Mouse (Mus musculus) hindbrain, embryonic 11.5 days (tissue): ENCODE results near the gene Iqcg. TPM values are rescaled to one million over a fixed set of nuclear protein-coding genes. Genes with fewer than 3 reads are reported as not detected.

Experiments
- ATAC-seq: fragments of 200-750 bp; cut with Nextera tagmentation; 2 replicates; pipeline ENCODE4 v1.8.0; 2017; ENCODE audit warnings: mild to moderate bottlenecking, moderate TSS enrichment, moderate library complexity; ENCODE audit not compliant: low FRiP score
- DNase-seq: peaks from one replicate; pipeline ENCODE4 v3.0.0-alpha.2; 2015; ENCODE audit warnings: low spot score
- H3K27ac ChIP-seq: fragments of 300-500 bp; sonication (generic); 2 replicates; pipeline ENCODE4 v1.5.1; 2014; ENCODE audit warnings: mild to moderate bottlenecking, low read depth, low read length
- H3K27me3 ChIP-seq: fragments of 300-500 bp; sonication (generic); 2 replicates; pipeline ENCODE4 v1.6.1; 2014; ENCODE audit warnings: mild to moderate bottlenecking, low read length, moderate library complexity, mixed read lengths; ENCODE audit not compliant: control insufficient read depth, insufficient read depth
- H3K36me3 ChIP-seq: fragments of 300-500 bp; sonication (generic); 2 replicates; pipeline ENCODE4 v1.6.1; 2014; ENCODE audit warnings: mild to moderate bottlenecking, low read length, moderate library complexity, mixed read lengths; ENCODE audit not compliant: control insufficient read depth, insufficient read depth
- H3K4me1 ChIP-seq: fragments of 300-500 bp; sonication (generic); replicated peaks from 2 replicates; pipeline ENCODE4 v1.6.1; 2014; ENCODE audit warnings: low read length, mixed read lengths; ENCODE audit not compliant: control insufficient read depth, insufficient read depth
- H3K4me2 ChIP-seq: fragments of 300-500 bp; sonication (generic); replicated peaks from 2 replicates; pipeline ENCODE4 v1.6.1; 2014; ENCODE audit warnings: mild to moderate bottlenecking, low read depth, low read length
- H3K4me3 ChIP-seq: fragments of 300-500 bp; sonication (generic); 2 replicates; pipeline ENCODE4 v1.5.1; 2014; ENCODE audit warnings: low read depth, low read length
- H3K9ac ChIP-seq: fragments of 300-500 bp; sonication (generic); 2 replicates; pipeline ENCODE4 v1.6.1; 2014; ENCODE audit warnings: low read depth, low read length
- H3K9me3 ChIP-seq: fragments of 300-500 bp; sonication (generic); 2 replicates; pipeline ENCODE4 v1.6.1; 2016; ENCODE audit warnings: low read length; ENCODE audit not compliant: control insufficient read depth
- WGBS: fragments of 180-500 bp; shearing (Covaris S2); extraction: QIAGEN DNeasy Blood & Tissue Kit; methylation state at CpG from one replicate; pipeline ENCODE4 v1.1.7; 2014; 5-methylcytosine and 5-hydroxymethylcytosine counted together
- polyA plus RNA-seq: library from polyadenylated mRNA; unstranded; fragments of >200 nt; fragmentation: Nextera tagmentation; extraction: Ambion mirVana; gene quantifications from 2 replicates; pipeline ENCODE4 v1.2.1, GENCODE M21; 2014

Iqcg gene
- polyA plus RNA-seq, 1 experiment from 2014 or later = 7.7 TPM

GRCm38 (mm10) chr16:33072871-33073557 lies 17.0 kb upstream of the Iqcg start:
- Histone ChIP-seq H3K4me1 (no peaks in the 10 kb centered on the region), H3K27ac (no peak overlapping the region), H3K4me2 (no peak overlapping the region), H3K9ac (no peak overlapping the region), H3K27me3 (no peaks in the 10 kb centered on the region), H3K9me3 (no peaks in the 10 kb centered on the region), H3K36me3 (no peaks in the 10 kb centered on the region), H3K4me3 (no peak overlapping the region)
- DNase-seq (no peak), ATAC-seq (no peak)
- 90% methylated on average over 6 of the region's 6 CpGs for WGBS

DNA sequence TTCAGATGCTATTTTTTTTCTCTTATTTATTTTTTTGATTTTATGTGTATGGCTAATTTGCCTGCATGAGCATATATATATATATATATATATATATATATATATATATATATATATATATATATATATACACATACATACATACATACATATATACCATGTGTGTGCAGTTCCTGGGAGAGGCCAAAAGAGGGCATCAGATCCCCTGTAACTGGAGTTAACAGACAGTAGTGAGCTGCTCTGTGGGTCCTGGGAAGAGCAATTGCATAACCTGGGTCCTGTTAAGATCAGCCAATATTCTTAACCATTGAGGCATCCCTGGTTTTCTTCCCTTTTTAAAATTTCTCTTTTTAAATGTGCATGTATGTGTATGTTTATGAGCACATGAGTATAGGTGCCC lies 14.9 kb upstream of the Iqcg start:
- H3K4me1 ChIP-seq = no peaks in the 10 kb centered on the region
- no peaks in the 10 kb centered on the region for H3K9me3 ChIP-seq
- no peak overlapping the region for H3K4me2 ChIP-seq
- no peaks in the 10 kb centered on the region for H3K27me3 ChIP-seq
- no peak for ATAC-seq
- H3K27ac ChIP-seq = no peak overlapping the region
- no peak overlapping the region for H3K9ac ChIP-seq
- H3K4me3 ChIP-seq = no peak overlapping the region
- H3K36me3 ChIP-seq = no peaks in the 10 kb centered on the region
- no peak for DNase-seq

- H3K4me1 ChIP-seq = peaks cover 6% of the 10 kb centered on the region; the same call in 1 of the 2 replicates
- 66% methylated on average over 9 of the region's 9 CpGs for WGBS
- no peak overlapping the region for H3K27ac ChIP-seq
- no peak overlapping the region for H3K4me3 ChIP-seq
- DNase-seq (no peak), ATAC-seq (no peak)
- no peak overlapping the region for H3K4me2 ChIP-seq
- no peak overlapping the region for H3K9ac ChIP-seq
- no peaks in the 10 kb centered on the region for H3K9me3 ChIP-seq
- no peaks in the 10 kb centered on the region for H3K27me3 ChIP-seq
- H3K36me3 ChIP-seq = peaks cover 4% of the 10 kb centered on the region
These were observed 8.6 kb upstream of the Iqcg start for GRCm38 (mm10) chr16:33064636-33065035.

DNA sequence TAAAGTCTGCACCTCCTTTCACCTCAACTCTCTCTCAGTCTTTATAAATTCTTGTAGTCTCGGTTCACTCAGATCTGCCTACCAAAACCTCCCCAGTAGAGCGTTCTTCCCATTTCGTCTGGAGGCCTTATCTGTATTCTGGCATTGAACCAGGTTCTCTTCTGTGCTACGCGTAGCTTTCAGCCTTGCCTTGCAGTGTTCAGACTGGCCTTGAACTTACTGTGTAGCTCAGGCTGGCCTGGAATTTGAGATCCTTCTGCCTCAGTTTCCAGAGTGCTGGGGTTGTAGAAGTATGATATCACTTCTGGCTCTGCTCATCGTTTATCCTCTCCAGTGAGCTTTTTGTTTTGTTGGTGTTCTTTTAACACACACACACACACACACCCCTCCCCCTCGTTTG lies 7.2 kb upstream of the Iqcg start:
- Histone ChIP-seq H3K9ac (peak overlapping the region; percentile 80; the same call in 1 of the 2 replicates), H3K4me1 (peaks cover 6% of the 10 kb centered on the region; the same call in 1 of the 2 replicates), H3K4me2 (peak overlapping the region; percentile 72), H3K36me3 (peaks cover 8% of the 10 kb centered on the region), H3K4me3 (peak overlapping the region; percentile 85), H3K27ac (no peak overlapping the region), H3K9me3 (no peaks in the 10 kb centered on the region), H3K27me3 (no peaks in the 10 kb centered on the region)
- 31% methylated on average over 7 of the region's 7 CpGs for WGBS
- no peak for ATAC-seq
- peak; percentile 17 for DNase-seq

GRCm38 (mm10) chr16:33062682-33063131 lies 6.7 kb upstream of the Iqcg start:
- H3K9ac ChIP-seq = peak overlapping the region; percentile 80
- DNase-seq = no peak
- under 1% methylated on average over 34 of the region's 35 CpGs for WGBS
- H3K4me3 ChIP-seq = peak overlapping the region; percentile 85
- peaks cover 8% of the 10 kb centered on the region for H3K36me3 ChIP-seq
- H3K27me3 ChIP-seq = no peaks in the 10 kb centered on the region
- H3K4me2 ChIP-seq = peak overlapping the region; percentile 72
- H3K4me1 ChIP-seq = peaks cover 10% of the 10 kb centered on the region
- peak; percentile 75; the same call in 1 of the 2 replicates for ATAC-seq
- H3K9me3 ChIP-seq = no peaks in the 10 kb centered on the region
- H3K27ac ChIP-seq = peak overlapping the region; percentile 81

DNA sequence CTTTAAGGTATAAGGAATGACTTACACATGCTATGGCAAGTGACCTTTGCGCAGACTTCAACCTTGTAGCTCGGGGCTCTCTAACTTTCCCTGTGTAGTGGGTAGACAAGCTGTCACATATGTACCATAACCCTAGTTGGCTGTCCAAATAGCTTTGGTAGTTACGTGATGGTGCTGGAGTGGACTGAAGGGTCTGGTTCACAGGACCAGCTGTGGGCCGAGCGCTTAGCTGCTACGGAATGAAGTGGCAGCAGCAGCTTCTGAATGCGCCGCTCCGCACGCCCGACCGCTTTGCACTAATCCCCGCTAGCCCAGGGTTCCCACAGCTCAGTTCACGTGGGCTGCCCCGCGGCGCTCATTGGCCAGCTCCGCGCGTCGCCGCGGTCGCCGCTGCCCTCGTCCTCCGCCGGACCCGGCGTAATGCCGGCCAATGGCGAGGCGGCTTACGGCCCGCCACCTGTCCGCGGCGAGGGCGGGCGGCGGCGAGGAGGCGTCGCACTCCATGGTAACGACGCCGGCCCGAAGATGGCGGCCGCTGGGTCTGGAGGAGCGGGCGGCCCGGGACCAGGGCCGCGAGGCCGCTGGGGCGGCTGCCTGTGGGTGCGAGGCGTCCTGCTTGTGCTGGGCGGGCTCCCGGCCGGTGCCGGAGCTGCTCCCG lies 6.1 kb upstream of the Iqcg start, which contains the start of gene Lmln:
Gene Lmln (plus strand): TSS at position 498 of the 658 bp plus-strand sequence.
- WGBS = under 1% methylated on average over 52 of the region's 64 CpGs
- H3K27me3 ChIP-seq = no peaks in the 10 kb centered on the region

DNA sequence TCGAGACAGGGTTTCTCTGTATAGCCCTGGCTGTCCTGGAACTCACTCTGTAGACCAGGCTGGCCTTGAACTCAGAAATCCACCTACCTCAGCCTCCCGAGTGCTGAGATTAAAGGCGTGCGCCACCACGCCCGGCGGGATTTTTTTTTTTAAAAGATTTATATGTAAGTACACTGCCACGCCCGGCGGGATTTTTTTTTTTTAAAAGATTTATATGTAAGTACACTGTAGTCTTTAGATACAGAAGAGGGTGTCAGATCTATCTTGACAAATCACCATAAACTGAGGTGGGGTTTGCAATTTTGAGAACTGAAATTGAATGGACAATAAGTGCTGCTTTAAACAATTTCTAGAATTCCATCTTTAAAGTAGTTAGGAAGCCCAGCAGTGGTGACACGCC lies 5.4 kb upstream of the Iqcg start:
- H3K4me3 ChIP-seq = no peak overlapping the region
- DNase-seq (no peak), ATAC-seq (no peak)
- WGBS = 51% methylated on average over 11 of the region's 11 CpGs
- H3K27ac ChIP-seq = no peak overlapping the region
- no peaks in the 10 kb centered on the region for H3K27me3 ChIP-seq
- H3K4me1 ChIP-seq = peaks cover 10% of the 10 kb centered on the region
- peaks cover 8% of the 10 kb centered on the region for H3K36me3 ChIP-seq
- H3K9ac ChIP-seq = no peak overlapping the region
- H3K9me3 ChIP-seq = no peaks in the 10 kb centered on the region
- no peak overlapping the region for H3K4me2 ChIP-seq

More for the DNA sequence above, 6.1 kb upstream of the Iqcg start, which contains the start of gene Lmln:
- H3K9me3 ChIP-seq = no peaks in the 10 kb centered on the region
- DNase-seq (peak; percentile 95), ATAC-seq (peak; percentile 98)
- peak within 1 kb of the TSS; percentile 81 for H3K27ac ChIP-seq
- peaks cover 8% of the 10 kb centered on the region for H3K36me3 ChIP-seq
- peaks cover 10% of the 10 kb centered on the region for H3K4me1 ChIP-seq
- peak within 1 kb of the TSS; percentile 72 for H3K4me2 ChIP-seq
- peak within 1 kb of the TSS; percentile 85 for H3K4me3 ChIP-seq
- H3K9ac ChIP-seq = peak within 1 kb of the TSS; percentile 80

- DNase-seq (no peak), ATAC-seq (no peak)
- peaks cover 8% of the 10 kb centered on the region for H3K36me3 ChIP-seq
- H3K27me3 ChIP-seq = no peaks in the 10 kb centered on the region
- no peak overlapping the region for H3K9ac ChIP-seq
- no peaks in the 10 kb centered on the region for H3K9me3 ChIP-seq
- H3K4me3 ChIP-seq = no peak overlapping the region
- WGBS = 69% methylated on average over 2 of the region's 2 CpGs
- no peak overlapping the region for H3K27ac ChIP-seq
- peaks cover 10% of the 10 kb centered on the region for H3K4me1 ChIP-seq
- no peak overlapping the region for H3K4me2 ChIP-seq
These were observed 4.9 kb upstream of the Iqcg start for GRCm38 (mm10) chr16:33060926-33061325.
